In the genomic region with DNA sequence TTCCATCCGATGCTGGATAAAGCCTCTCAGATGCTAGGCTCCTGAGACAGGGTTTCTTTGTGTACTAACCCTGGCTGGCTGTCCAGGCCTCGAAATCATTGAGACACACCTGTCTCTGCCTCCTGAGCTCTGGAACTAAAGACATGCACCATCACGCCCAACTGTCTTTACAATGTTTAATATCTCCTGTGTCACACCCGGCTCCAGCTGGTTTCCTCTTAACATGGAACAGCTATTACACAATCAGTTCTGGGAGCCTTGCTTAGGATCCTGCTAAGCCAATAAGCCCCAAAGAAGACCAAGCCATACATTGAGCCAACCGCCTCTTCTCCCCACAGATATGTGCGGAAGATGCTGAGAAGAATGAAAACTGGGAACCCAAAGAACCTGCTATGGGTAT, we compare ENCODE assay signal across 29 mouse cellular contexts. TPM values are rescaled to one million over a fixed set of nuclear protein-coding genes. Genes with fewer than 3 reads are reported as not detected.
A peak's percentile ranks its signal among the peaks of the same experiment; 100 is the strongest.
DNase-seq lines count a peak whose midpoint lies in the region; ATAC-seq and TF ChIP-seq lines count a peak whose summit lies in the region.
"Had no signal": no experiment of that assay in that cellular context is flagged by ENCODE, and none has a peak within 500 bp of the region (broad histone marks: within the 10 kb centered on the region; RNA-seq: fewer than 3 reads in every experiment).

No protein-coding gene starts in this region.

- no peak overlapping the region for H3K9ac ChIP-seq in intestine, embryonic 15.5 days
- no peak overlapping the region for H3K9ac ChIP-seq in kidney, embryonic 14.5 days (ENCODE audit: low read depth, low read length)
- H3K9ac ChIP-seq in midbrain, postnatal 0 days (replicated peaks; ENCODE audit: low read length, poor library complexity, severe bottlenecking): no peak overlapping the region
- H3K9ac ChIP-seq: embryonic facial prominence, embryonic 15.5 days; forebrain, embryonic 13.5 days; hindbrain, embryonic 15.5 days; liver, embryonic 14.5 days; midbrain, embryonic 13.5 days had no signal

- TF ChIP-seq CTCF in midbrain, postnatal 0 days (IDR thresholded peaks at IDR 0.05): no peak

- no peaks in the 10 kb centered on the region for H3K36me3 ChIP-seq in intestine, embryonic 15.5 days
- no peaks in the 10 kb centered on the region for H3K36me3 ChIP-seq in kidney, embryonic 14.5 days (ENCODE audit: control insufficient read depth, insufficient read depth, low read length)
- H3K36me3 ChIP-seq in midbrain, postnatal 0 days (ENCODE audit: insufficient read depth, low read length): no peaks in the 10 kb centered on the region
- H3K36me3 ChIP-seq: embryonic facial prominence, embryonic 15.5 days; hindbrain, embryonic 10.5 days; hindbrain, embryonic 15.5 days; midbrain, embryonic 13.5 days had no signal

- H3K4me3 ChIP-seq in intestine, embryonic 15.5 days (replicated peaks): no peak overlapping the region
- no peak overlapping the region for H3K4me3 ChIP-seq in kidney, embryonic 14.5 days (ENCODE audit: low read length)
- no peak overlapping the region for H3K4me3 ChIP-seq in midbrain, postnatal 0 days (ENCODE audit: low read depth, low read length)
- H3K4me3 ChIP-seq: embryonic facial prominence, embryonic 15.5 days; forebrain, embryonic 13.5 days; hindbrain, embryonic 10.5 days; hindbrain, embryonic 15.5 days; left cerebral cortex, adult 2 months; midbrain, embryonic 13.5 days had no signal

- no peak overlapping the region for H3K4me2 ChIP-seq in intestine, embryonic 15.5 days (replicated peaks)
- H3K4me2 ChIP-seq in kidney, embryonic 14.5 days (replicated peaks; ENCODE audit: low read depth, low read length): no peak overlapping the region
- no peak overlapping the region for H3K4me2 ChIP-seq in midbrain, postnatal 0 days (ENCODE audit: low read depth, low read length, poor library complexity, severe bottlenecking)
- H3K4me2 ChIP-seq: embryonic facial prominence, embryonic 15.5 days; forebrain, embryonic 13.5 days; hindbrain, embryonic 15.5 days; midbrain, embryonic 13.5 days had no signal

- peaks cover 12% of the 10 kb centered on the region for H3K4me1 ChIP-seq in intestine, embryonic 15.5 days (replicated peaks)
- H3K4me1 ChIP-seq in kidney, embryonic 14.5 days (ENCODE audit: control insufficient read depth, insufficient read depth, low read length): peaks cover 18% of the 10 kb centered on the region
- no peaks in the 10 kb centered on the region for H3K4me1 ChIP-seq in midbrain, postnatal 0 days (ENCODE audit: insufficient read depth, low read length)

- H3K27me3 ChIP-seq in intestine, embryonic 15.5 days (replicated peaks): no peaks in the 10 kb centered on the region
- no peaks in the 10 kb centered on the region for H3K27me3 ChIP-seq in kidney, embryonic 14.5 days (ENCODE audit: control insufficient read depth, insufficient read depth, low read length)
- H3K27me3 ChIP-seq in midbrain, postnatal 0 days (ENCODE audit: insufficient read depth, low read length): 0 out of 2 replicates have a peak, but pooled peaks cover 8% of the 10 kb centered on the region
- H3K27me3 ChIP-seq: embryonic facial prominence, embryonic 15.5 days; Patski had no signal

- ATAC-seq in intestine, embryonic 15.5 days: peak; percentile 22; the same call in 1 of the 2 replicates
- peak; percentile 10; the same call in 1 of the 2 replicates for ATAC-seq in megakaryocyte progenitor cell, adult 5-6 weeks (replicated peaks; ENCODE audit: poor library complexity)
- ATAC-seq in kidney, embryonic 14.5 days (ENCODE audit: low FRiP score, low TSS enrichment): no peak
- no peak for ATAC-seq in midbrain, postnatal 0 days (ENCODE audit: low FRiP score)
- ATAC-seq: forebrain, embryonic 13.5 days; inflammation-experienced regulatory T-cells, adult 6 months; midbrain, embryonic 13.5 days; Patski had no signal

- WGBS in intestine, embryonic 15.5 days: 78% methylated on average over 6 of the region's 6 CpGs
- 90% methylated on average over 6 of the region's 6 CpGs for WGBS in kidney, embryonic 14.5 days
- WGBS in midbrain, postnatal 0 days: 95% methylated on average over 6 of the region's 6 CpGs

- no peak overlapping the region for H3K27ac ChIP-seq in intestine, embryonic 15.5 days
- H3K27ac ChIP-seq in kidney, embryonic 14.5 days (ENCODE audit: low read depth, low read length): no peak overlapping the region
- no peak overlapping the region for H3K27ac ChIP-seq in midbrain, postnatal 0 days (ENCODE audit: low read depth, low read length)
- H3K27ac ChIP-seq: embryonic facial prominence, embryonic 15.5 days; forebrain, embryonic 13.5 days; hindbrain, embryonic 10.5 days; hindbrain, embryonic 15.5 days; left cerebral cortex, adult 2 months; liver, embryonic 14.5 days; midbrain, embryonic 13.5 days had no signal

- DNase-seq in heart, adult 11 months: peak; percentile 88
- no peak for DNase-seq in heart, adult 9 months (ENCODE audit: low spot score in 2 of 2)
- no peak for DNase-seq in adipocyte (ENCODE audit: low spot score)
- no peak for DNase-seq in left cerebral cortex, adult 9 months (ENCODE audit: low spot score in 2 of 2)
- DNase-seq in midbrain, postnatal 0 days (ENCODE audit: low spot score): no peak
- DNase-seq: adrenal gland, postnatal 25 days; cerebellum, adult 18-20 months; cerebellum, postnatal 10 days; gastrocnemius, postnatal 25 days; heart, postnatal 14 days; kidney, adult 8-10 months; kidney, postnatal 10 days; layer of hippocampus, adult 9-11 months; liver; lung, adult 2 months; thymus, adult 18-20 months; thymus, postnatal 25 days had no signal

- no peaks in the 10 kb centered on the region for H3K9me3 ChIP-seq in intestine, embryonic 15.5 days
- no peaks in the 10 kb centered on the region for H3K9me3 ChIP-seq in kidney, embryonic 14.5 days (ENCODE audit: control insufficient read depth, low read length)
- no peaks in the 10 kb centered on the region for H3K9me3 ChIP-seq in midbrain, postnatal 0 days (ENCODE audit: low read length)
- H3K9me3 ChIP-seq: embryonic facial prominence, embryonic 15.5 days; forebrain, embryonic 13.5 days; hindbrain, embryonic 10.5 days; hindbrain, embryonic 15.5 days; midbrain, embryonic 13.5 days had no signal

RNA-seq across cellular contexts. Expression of gene Hnrnpa3, which starts 44.5 kb away (rescaled TPM):
- 280 and 299 TPM in 2 replicates for polyA plus RNA-seq in intestine, embryonic 15.5 days (2015; fragmentation: Nextera tagmentation; extraction: Ambion mirVana)
- 914 and 949 TPM in 2 replicates for total RNA-seq in megakaryocyte progenitor cell, adult 5-6 weeks (2015)
- total RNA-seq in megakaryocyte progenitor cell, adult 5-6 weeks (2017): 277 and 390 TPM in 2 replicates
- 300 and 331 TPM in 2 replicates for polyA plus RNA-seq in kidney, embryonic 14.5 days (2014; fragmentation: Nextera tagmentation; extraction: Ambion mirVana)
- total RNA-seq in midbrain, postnatal 0 days (2014; rRNA removed): 83.7 and 116 TPM in 2 replicates
- 87.7 and 96.6 TPM in 2 replicates for polyA plus RNA-seq in midbrain, postnatal 0 days (2015; fragmentation: Nextera tagmentation; extraction: Ambion mirVana)

Comparison
In these comparisons a context has a peak if more than half of its experiments do, and no peak if none do; other contexts are left out.
1. ATAC-seq: peak in intestine, embryonic 15.5 days (single experiment) and megakaryocyte progenitor cell, adult 5-6 weeks (single experiment); none in kidney, embryonic 14.5 days (single experiment) and midbrain, postnatal 0 days (single experiment).